Mouse (Mus musculus): ENCODE results near the gene Fam89b.
"Not testable (repeated sequence)": the region's sequence is repeated elsewhere in the genome, so short reads cannot be mapped to it uniquely, and the experiment has no call there.

The Fam89b gene

DNA sequence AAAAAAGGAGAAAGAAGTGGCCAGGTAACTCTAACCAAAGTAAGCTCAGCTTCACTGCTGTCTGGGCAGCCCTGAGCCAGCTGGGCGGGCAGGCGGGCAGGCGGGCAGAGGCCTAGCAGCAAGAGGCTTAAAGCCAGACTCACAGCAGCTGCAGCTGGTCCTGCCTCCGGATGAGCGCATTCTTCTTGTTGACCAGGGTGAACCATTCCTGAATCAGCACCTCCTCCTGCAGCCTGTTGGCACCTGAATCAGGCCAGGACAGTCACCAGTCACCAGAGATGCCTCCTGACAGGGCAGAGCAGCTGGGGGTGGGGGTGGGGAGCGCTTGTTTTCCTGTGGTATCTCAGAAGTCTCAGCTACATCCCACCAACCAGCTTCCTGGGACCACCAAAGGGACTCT, 19.4 kb downstream of the Fam89b start:
- no peak for DNase-seq

DNA sequence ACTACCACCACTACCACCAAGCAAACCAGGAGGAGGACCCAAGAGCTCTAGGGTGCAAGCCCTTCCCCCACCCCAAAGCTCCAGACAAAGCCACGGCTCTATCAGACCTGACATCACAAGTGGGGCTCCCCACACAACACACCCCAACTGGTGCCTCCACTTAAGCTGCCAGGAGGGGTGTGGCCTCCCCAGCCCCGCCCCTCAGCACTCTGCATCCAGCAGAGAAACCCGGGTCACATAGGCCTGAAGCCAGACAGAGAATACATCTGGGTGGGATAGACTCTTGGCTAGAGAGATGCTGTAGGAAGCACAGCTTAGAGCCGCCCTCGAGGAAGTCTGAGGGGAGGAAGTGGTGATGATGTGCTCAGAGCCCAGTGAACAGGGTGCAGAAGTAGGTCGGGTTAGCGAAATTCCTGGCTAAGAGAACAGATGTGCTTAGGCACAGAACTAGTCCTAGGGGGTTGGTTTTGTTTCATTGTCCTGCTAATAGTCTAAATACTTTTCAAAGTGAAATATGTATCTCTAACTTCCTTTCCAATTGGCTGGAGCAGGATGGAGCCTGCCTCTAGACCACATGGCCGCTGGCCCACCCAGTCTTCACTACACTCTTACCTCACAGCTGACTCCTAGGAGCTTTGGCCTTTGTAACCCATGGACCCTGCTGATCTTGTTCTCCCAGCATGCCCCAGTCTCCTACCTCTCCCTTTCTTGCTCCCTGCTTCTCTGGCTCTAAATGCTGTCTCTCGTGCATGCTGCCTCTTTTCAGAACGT, 24.5 kb downstream of the Fam89b start:
- DNase-seq, result peak; percentile 65

DNA sequence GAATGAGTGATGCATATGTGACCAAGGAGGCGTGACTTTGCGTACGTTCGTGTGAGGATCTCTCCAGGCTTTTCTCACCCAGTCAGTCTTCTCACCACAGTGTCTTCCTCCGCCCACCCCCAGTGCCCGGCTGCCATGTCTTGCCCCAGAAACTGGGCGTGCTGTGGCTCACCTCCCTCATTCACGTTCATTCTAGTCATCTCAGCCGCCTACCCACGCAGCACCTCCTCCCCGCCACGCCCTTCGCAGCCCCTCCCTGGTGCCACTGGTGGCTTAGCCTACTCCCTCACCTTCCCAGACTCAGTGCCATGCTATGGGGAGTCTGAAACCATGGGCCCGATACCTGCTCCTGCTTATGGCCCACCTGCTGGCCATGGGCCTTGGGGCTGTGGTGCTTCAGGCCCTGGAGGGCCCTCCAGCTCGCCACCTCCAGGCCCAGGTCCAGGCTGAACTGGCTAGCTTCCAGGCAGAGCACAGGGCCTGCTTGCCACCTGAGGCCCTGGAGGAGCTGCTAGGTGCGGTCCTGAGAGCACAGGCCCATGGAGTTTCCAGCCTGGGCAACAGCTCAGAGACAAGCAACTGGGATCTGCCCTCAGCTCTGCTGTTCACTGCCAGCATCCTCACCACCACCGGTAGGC, 25.2 kb downstream of the Fam89b start, which contains the start of gene Kcnk7:
TSS of gene Kcnk7 (plus strand) at position 205 of the 638 bp plus-strand sequence.
- peak; percentile 34 for DNase-seq

DNA sequence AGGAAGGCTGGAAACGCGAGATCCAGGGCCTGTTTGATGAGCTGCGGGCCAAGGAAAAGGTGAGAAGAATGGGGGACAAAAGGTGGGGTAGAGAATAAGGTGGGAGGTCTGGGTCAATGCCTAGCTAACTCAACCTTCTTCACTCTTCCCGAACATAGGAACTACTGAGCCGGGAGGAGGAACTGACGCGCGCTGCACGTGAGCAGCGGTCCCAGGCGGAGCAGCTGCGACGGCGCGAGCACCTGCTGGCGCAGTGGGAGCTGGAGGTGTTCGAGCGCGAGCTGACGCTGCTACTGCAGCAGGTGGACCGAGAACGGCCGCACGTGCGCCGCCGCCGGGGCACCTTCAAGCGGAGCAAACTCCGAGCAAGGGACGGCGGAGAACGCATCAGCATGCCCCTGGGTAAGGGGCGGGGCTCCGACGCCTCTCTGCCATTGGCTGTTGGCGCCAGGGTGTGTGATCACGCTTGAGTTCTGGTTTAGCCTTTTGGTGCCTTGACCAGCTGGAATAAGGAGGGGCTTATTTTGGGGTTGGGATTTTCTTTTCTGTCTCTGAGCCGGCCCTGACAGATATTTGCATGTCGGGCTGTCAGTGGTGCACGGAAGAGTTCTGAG, 33.5 kb downstream of the Fam89b start:
- DNase-seq, result no peak

DNA sequence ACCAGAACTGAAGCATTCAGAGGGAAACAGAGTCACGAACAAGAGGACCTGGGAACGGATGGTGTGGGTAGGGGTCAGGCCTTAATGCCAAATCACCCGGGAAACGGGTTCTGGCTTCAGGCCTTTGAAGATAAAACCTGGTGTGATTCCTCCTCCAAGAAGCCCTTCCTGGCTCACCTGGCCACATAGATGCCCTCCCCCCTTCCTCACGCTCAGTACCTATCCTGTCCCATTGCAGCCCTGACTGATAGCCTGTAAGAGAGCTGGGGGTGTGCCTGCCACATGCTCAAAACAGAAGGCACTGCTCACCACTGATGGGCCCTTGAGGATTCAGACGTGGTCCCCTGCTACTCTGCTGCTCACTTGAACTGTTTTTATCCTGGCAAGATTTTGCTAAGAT, 35.7 kb downstream of the Fam89b start:
- no peak for DNase-seq

GRCm38 (mm10) chr19:5692913-5693396, 36.5 kb downstream of the Fam89b start:
- no peak for DNase-seq

DNA sequence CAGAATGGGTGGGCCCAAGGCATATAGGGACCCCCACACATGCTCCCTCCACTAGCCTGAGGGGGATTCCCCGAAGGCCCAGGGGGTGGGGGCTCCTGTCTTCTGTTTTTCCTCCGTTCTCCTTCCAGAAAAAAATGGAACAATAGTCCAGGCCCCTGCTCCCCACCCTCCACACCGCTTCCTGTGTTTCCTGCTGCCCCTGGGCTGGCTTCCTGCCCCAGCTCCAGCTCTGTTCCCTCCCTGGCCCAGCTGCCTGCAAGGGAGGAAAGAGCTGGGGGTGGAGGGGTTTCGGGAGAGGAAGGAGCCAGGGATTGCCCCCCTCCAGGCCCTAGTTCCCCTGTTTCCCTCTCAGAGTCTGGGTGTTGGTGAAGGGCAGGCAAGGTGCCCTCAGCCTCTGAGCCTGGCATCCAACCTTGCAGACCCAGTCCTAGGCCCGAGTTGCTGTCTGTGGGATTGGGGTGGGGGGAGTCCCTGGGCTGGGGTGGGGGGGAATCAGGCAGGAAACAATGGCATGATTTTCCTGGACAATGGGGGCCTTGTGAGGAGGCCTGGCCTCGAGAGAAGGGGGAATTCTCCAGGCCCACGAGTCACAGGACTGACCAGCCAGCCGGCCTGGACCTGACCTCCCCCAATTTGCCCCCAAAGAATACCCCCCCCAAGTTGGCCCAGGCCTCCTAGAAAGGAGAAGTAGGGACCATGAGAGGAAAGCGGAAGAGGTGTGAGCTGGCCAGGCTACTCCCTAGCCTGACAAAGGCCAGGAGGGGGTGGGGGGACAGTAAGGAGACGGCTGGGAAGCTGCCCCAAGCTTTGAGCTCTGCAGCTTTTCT, 37.2 kb downstream of the Fam89b start:
- no peak for DNase-seq

DNA sequence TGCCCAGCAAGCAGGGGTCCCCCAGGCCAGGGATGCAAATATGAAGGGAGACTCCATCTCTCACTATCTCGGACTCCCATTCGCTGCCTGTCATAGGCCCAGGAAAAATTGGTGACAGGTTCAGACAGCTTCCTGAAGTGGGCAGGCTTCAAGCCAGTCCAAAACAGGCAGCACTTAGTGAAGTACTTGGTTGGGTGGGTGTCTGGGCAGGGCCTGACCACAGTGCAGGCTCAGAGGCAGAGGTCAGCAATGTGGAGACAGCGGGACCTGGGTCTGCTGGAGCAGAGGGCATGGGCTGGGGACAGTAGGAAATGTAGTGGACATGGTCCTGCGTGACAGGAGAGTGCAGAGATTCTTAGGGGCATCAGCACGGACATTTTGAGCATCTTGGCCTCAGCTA, 37.9 kb downstream of the Fam89b start:
- no peak for DNase-seq

DNA sequence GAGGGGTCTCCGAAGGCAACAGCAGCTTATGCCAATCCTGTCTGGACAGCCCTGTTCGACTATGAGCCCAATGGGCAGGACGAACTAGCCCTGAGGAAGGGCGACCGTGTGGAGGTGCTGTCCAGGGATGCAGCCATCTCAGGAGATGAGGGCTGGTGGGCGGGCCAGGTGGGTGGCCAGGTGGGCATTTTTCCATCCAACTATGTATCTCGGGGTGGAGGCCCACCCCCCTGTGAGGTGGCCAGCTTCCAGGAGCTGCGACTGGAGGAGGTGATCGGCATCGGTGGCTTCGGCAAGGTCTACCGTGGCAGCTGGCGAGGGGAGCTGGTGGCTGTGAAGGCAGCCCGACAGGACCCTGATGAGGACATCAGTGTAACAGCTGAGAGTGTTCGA, 39.1 kb downstream of the Fam89b start:
- no peak for DNase-seq

- DNase-seq, result peak; percentile 94
Observed at GRCm38 (mm10) chr19:5689565-5690342, 39.7 kb downstream of the Fam89b start.

GRCm38 (mm10) chr19:5689088-5689428, 40.4 kb downstream of the Fam89b start:
- no peak for DNase-seq

GRCm38 (mm10) chr19:5688200-5689087, 41.0 kb downstream of the Fam89b start, which contains the start of the genes Map3k11 and Pcnx3:
Gene Map3k11 (plus strand): TSS chr19:5688742.
Gene Pcnx3 (minus strand): TSS chr19:5688908.
- peak; percentile 98 for DNase-seq

DNA sequence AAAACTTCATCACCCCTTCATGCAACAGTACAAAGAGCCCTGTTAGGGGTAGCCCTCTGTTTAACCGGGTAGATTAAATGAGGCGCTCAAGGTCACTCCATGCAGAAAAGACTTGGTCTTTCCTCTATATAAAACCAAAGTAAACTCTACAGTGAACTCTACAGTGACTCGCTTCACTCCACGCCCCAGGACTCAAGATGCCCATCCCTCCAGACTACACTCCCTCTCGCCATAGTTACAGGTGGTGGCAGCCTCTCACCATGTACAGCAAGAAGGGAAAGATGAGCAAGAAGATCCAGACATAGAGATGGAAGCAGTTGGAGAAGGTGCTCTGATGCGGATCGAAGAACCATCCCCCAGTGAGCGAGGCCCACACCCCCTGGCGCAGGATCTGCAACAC, 41.7 kb downstream of the Fam89b start:
- no peak for DNase-seq

- DNase-seq, result not testable (repeated sequence)
Observed at GRCm38 (mm10) chr19:5686954-5687353, 42.5 kb downstream of the Fam89b start.

DNA sequence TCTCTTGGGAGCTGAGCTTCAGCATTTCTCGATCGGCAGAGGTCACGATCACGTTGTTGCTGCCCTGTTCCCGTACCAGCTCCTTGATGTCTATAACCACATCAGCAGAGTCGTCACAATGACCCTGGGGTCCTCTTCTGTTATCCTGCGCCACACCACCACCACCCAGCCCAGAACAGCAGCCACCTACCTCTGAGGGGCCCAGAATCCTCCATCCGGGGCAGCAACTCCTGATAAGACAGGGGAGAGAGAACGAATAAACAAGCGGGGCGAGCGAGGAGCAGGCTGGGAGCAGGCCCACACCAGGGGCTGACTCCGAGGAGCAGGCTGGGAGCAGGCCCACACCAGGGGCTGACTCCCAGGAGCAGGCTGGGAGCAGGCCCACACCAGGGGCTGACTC, 43.0 kb downstream of the Fam89b start:
- DNase-seq, result no peak

DNA sequence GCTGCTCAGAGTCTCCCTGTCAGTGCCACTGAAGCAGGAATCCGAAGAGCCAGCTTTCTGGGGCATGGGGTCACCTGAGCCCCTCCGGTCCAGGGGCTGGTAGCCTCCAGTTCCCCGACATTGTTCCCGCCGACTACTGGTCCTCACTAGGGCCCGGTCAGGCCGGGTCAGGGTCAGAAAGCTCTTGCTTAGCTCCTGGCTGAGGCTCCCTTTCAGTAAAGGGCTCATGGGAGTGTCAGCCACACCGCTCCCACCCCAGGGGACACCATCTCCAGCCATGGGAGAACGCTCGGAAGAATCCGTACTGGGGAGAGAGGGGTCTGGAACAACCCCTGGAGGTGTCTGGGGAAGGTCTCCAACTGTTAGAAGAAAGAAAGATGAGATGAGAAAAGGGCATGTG, 43.6 kb downstream of the Fam89b start:
- DNase-seq, result no peak

DNA sequence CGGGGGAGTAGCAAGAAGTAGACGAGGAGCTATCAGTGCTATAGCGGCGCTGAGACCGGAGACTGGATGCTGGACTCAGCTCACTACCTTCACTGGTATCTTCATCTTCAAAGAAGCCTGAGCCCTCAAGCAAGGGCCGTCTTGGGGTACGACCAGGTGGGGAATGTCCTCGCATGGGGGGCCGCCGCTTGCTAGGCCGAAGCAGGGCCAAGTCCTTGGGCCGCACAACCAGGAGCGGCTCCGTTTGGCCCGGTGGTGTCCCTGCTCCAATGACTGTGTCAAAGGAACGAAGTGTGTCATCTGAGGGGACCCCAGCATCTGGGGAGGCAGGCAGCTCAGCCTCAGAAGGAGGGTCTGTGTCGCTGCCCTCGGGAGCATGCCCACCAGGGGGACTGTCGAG, 44.0 kb downstream of the Fam89b start:
- no peak for DNase-seq

- DNase-seq, result no peak
Observed at GRCm38 (mm10) chr19:5684985-5685384, 44.5 kb downstream of the Fam89b start.

GRCm38 (mm10) chr19:5684236-5684635, 45.2 kb downstream of the Fam89b start:
- DNase-seq, result no peak

DNA sequence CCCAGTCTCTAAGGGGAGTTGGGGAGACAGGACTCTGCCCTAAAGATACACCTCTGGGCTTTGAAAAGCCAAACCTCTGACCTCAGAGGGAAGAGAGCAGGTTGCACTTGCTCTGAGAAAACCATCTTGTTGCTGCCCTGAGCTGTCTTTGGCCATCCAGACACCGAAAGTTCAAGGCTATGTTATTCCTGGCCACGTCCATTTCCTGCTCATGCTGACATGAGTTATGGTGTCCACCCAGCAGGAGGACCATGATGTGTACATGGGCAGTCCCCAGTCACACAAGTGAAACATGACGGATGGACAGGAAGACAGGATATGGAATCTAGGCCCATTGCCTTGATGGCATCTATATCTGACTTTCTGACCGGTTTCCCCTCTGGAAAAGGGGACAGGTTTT, 49.0 kb downstream of the Fam89b start:
- DNase-seq, result no peak

Data from thymus, postnatal 14 days (tissue).